In genomic region chr9:121706029-121706675, GRCm38 (mm10) we compare ENCODE assay signal across 11 mouse cellular contexts. TPM values are rescaled to one million over a fixed set of nuclear protein-coding genes. Genes with fewer than 3 reads are reported as not detected.
DNase-seq lines count a peak whose midpoint lies in the region; ATAC-seq lines count a peak whose summit lies in the region.
"Had no signal": no experiment of that assay in that cellular context is flagged by ENCODE, and none has a peak within 500 bp of the region (broad histone marks: within the 10 kb centered on the region; RNA-seq: fewer than 3 reads in every experiment).

No protein-coding gene starts in this region.

- peak overlapping the region; percentile 93; the same call in 1 of the 2 replicates for H3K27ac ChIP-seq in heart, embryonic 10.5 days
- no peak overlapping the region for H3K27ac ChIP-seq in neural tube, embryonic 12.5 days
- H3K27ac ChIP-seq in neural tube, embryonic 15.5 days (replicated peaks), result no peak overlapping the region

- no peaks in the 10 kb centered on the region; the same call in 1 of the 2 replicates for H3K27me3 ChIP-seq in heart, embryonic 10.5 days (ENCODE audit: insufficient read depth, poor library complexity, severe bottlenecking)
- no peaks in the 10 kb centered on the region for H3K27me3 ChIP-seq in neural tube, embryonic 12.5 days (replicated peaks)
- H3K27me3 ChIP-seq in neural tube, embryonic 15.5 days (replicated peaks), result 0 out of 2 replicates have a peak, but pooled peaks cover 3% of the 10 kb centered on the region
- H3K27me3 ChIP-seq: forebrain, embryonic 13.5 days had no signal

- H3K4me3 ChIP-seq in heart, embryonic 10.5 days, result no peak overlapping the region
- H3K4me3 ChIP-seq in neural tube, embryonic 12.5 days, result no peak overlapping the region
- no peak overlapping the region for H3K4me3 ChIP-seq in neural tube, embryonic 15.5 days (replicated peaks)

- peak overlapping the region; percentile 91; the same call in 1 of the 2 replicates for H3K4me2 ChIP-seq in neural tube, embryonic 12.5 days (replicated peaks)
- H3K4me2 ChIP-seq in neural tube, embryonic 15.5 days, result no peak overlapping the region

- no peak overlapping the region for H3K9ac ChIP-seq in neural tube, embryonic 12.5 days
- H3K9ac ChIP-seq in neural tube, embryonic 15.5 days (replicated peaks), result no peak overlapping the region

- DNase-seq in heart, embryonic 10.5 days (ENCODE audit: low spot score), result no peak
- DNase-seq in heart, adult 18-20 months, result no peak
- DNase-seq in gonadal fat pad, adult 2 months (ENCODE audit: low read depth), result peak; percentile 100
- DNase-seq in right cerebral cortex, postnatal 36 days (ENCODE audit: low spot score in 2 of 2), result no peak
- no peak for DNase-seq in adrenal gland, adult (ENCODE audit: inconsistent age in 2 of 2, low spot score in 1 of 2)
- DNase-seq: cerebellum, adult 11 months had no signal

- peaks cover 39% of the 10 kb centered on the region for H3K4me1 ChIP-seq in heart, embryonic 10.5 days
- H3K4me1 ChIP-seq in neural tube, embryonic 12.5 days, result peaks cover 36% of the 10 kb centered on the region
- peaks cover 42% of the 10 kb centered on the region for H3K4me1 ChIP-seq in neural tube, embryonic 15.5 days

- WGBS in heart, embryonic 10.5 days, result 71% methylated on average over 6 of the region's 6 CpGs
- WGBS in neural tube, embryonic 12.5 days, result 82% methylated on average over 6 of the region's 6 CpGs
- WGBS in neural tube, embryonic 15.5 days, result 82% methylated on average over 6 of the region's 6 CpGs

- H3K36me3 ChIP-seq in heart, embryonic 10.5 days, result no peaks in the 10 kb centered on the region
- no peaks in the 10 kb centered on the region for H3K36me3 ChIP-seq in neural tube, embryonic 12.5 days
- no peaks in the 10 kb centered on the region for H3K36me3 ChIP-seq in neural tube, embryonic 15.5 days
- H3K36me3 ChIP-seq: midbrain, embryonic 12.5 days had no signal

- no peaks in the 10 kb centered on the region for H3K9me3 ChIP-seq in heart, embryonic 10.5 days
- no peaks in the 10 kb centered on the region for H3K9me3 ChIP-seq in neural tube, embryonic 12.5 days
- H3K9me3 ChIP-seq in neural tube, embryonic 15.5 days (replicated peaks), result no peaks in the 10 kb centered on the region
- H3K9me3 ChIP-seq: forebrain, embryonic 13.5 days; midbrain, embryonic 12.5 days had no signal

- ATAC-seq in neural tube, embryonic 12.5 days (ENCODE audit: low FRiP score, low read depth), result no peak
- ATAC-seq in neural tube, embryonic 15.5 days (ENCODE audit: low FRiP score), result no peak
- peak; percentile 2; the same call in 1 of the 2 replicates for ATAC-seq in megakaryocyte progenitor cell, adult 5-6 weeks (replicated peaks; ENCODE audit: poor library complexity)

RNA-seq across cellular contexts. Expression of gene Sec22c, which starts 0.9 kb away (rescaled TPM):
- 7.0 and 8.8 TPM in 2 replicates for polyA plus RNA-seq in heart, embryonic 10.5 days (2016; fragmentation: Nextera tagmentation; extraction: Ambion mirVana)
- total RNA-seq in heart, adult 18-20 months (2021), result 1 to 10 TPM; 5.2 to 6.2 TPM
- polyA plus RNA-seq in neural tube, embryonic 12.5 days (2016; fragmentation: Nextera tagmentation; extraction: Ambion mirVana), result 21.5 and 23.5 TPM in 2 replicates
- 20.0 and 21.3 TPM in 2 replicates for polyA plus RNA-seq in neural tube, embryonic 15.5 days (2015; fragmentation: Nextera tagmentation; extraction: Ambion mirVana)
- polyA plus RNA-seq in gonadal fat pad, adult 2 months (2012; rRNA removed), result 11.2 and 12.1 TPM in 2 replicates
- 11.1 and 11.5 TPM in 2 replicates for total RNA-seq in megakaryocyte progenitor cell, adult 5-6 weeks (2015)
- total RNA-seq in megakaryocyte progenitor cell, adult 5-6 weeks (2017), result 6.6 and 12.0 TPM in 2 replicates

RNA-seq across cellular contexts. Expression of gene Ss18l2, which starts 4.0 kb away (rescaled TPM):
- polyA plus RNA-seq in heart, embryonic 10.5 days (2016; fragmentation: Nextera tagmentation; extraction: Ambion mirVana), result 115 and 138 TPM in 2 replicates
- 100 to 1,000 TPM; 117 to 129 TPM for total RNA-seq in heart, adult 18-20 months (2021)
- polyA plus RNA-seq in neural tube, embryonic 12.5 days (2016; fragmentation: Nextera tagmentation; extraction: Ambion mirVana), result 131 and 134 TPM in 2 replicates
- polyA plus RNA-seq in neural tube, embryonic 15.5 days (2015; fragmentation: Nextera tagmentation; extraction: Ambion mirVana), result 182 and 206 TPM in 2 replicates
- polyA plus RNA-seq in gonadal fat pad, adult 2 months (2012; rRNA removed), result 35.9 and 43.4 TPM in 2 replicates
- total RNA-seq in megakaryocyte progenitor cell, adult 5-6 weeks (2015), result 43.7 and 71.4 TPM in 2 replicates
- 39.8 and 59.3 TPM in 2 replicates for total RNA-seq in megakaryocyte progenitor cell, adult 5-6 weeks (2017)

RNA-seq across cellular contexts. Expression of gene Nktr, which starts 12.8 kb away (rescaled TPM):
- 48.7 and 49.8 TPM in 2 replicates for polyA plus RNA-seq in heart, embryonic 10.5 days (2016; fragmentation: Nextera tagmentation; extraction: Ambion mirVana)
- 10 to 100 TPM; 26.2 to 32.4 TPM for total RNA-seq in heart, adult 18-20 months (2021)
- 57.6 and 64.5 TPM in 2 replicates for polyA plus RNA-seq in neural tube, embryonic 12.5 days (2016; fragmentation: Nextera tagmentation; extraction: Ambion mirVana)
- 51.5 and 52.8 TPM in 2 replicates for polyA plus RNA-seq in neural tube, embryonic 15.5 days (2015; fragmentation: Nextera tagmentation; extraction: Ambion mirVana)
- 62.0 and 73.9 TPM in 2 replicates for polyA plus RNA-seq in gonadal fat pad, adult 2 months (2012; rRNA removed)
- total RNA-seq in megakaryocyte progenitor cell, adult 5-6 weeks (2015), result 92.4 and 140 TPM in 2 replicates
- total RNA-seq in megakaryocyte progenitor cell, adult 5-6 weeks (2017), result 100.0 and 142 TPM in 2 replicates

RNA-seq across cellular contexts. Expression of gene Zfp651, which starts 53.0 kb away (rescaled TPM):
- polyA plus RNA-seq in heart, embryonic 10.5 days (2016; fragmentation: Nextera tagmentation; extraction: Ambion mirVana), result 6.3 and 7.2 TPM in 2 replicates
- 100 to 1,000 TPM; 108 to 109 TPM for total RNA-seq in heart, adult 18-20 months (2021)
- 13.1 and 19.2 TPM in 2 replicates for polyA plus RNA-seq in neural tube, embryonic 12.5 days (2016; fragmentation: Nextera tagmentation; extraction: Ambion mirVana)
- polyA plus RNA-seq in neural tube, embryonic 15.5 days (2015; fragmentation: Nextera tagmentation; extraction: Ambion mirVana), result 27.9 and 36.3 TPM in 2 replicates
- polyA plus RNA-seq in gonadal fat pad, adult 2 months (2012; rRNA removed), result 30.8 and 31.9 TPM in 2 replicates
- 0.05 and 0.62 TPM in 2 replicates for total RNA-seq in megakaryocyte progenitor cell, adult 5-6 weeks (2015)
- total RNA-seq in megakaryocyte progenitor cell, adult 5-6 weeks (2017), result 0.24 TPM in 1 of 2 replicates, not detected in the other
